Mouse (Mus musculus): ENCODE data around the gene Lhx8. TPM values are rescaled to one million over a fixed set of nuclear protein-coding genes. Genes with fewer than 3 reads are reported as not detected.

The Lhx8 gene
- polyA plus RNA-seq, 1 experiment from 2014 or later = 33.6 TPM

GRCm38 (mm10) chr3:154290351-154290750 lies 40.1 kb downstream of the Lhx8 start:
- Histone ChIP-seq H3K9ac (no peak overlapping the region), H3K27ac (replicated peaks) (no peak overlapping the region), H3K9me3 (replicated peaks) (no peaks in the 10 kb centered on the region), H3K4me3 (replicated peaks) (no peak overlapping the region), H3K4me2 (replicated peaks) (no peak overlapping the region), H3K27me3 (no peaks in the 10 kb centered on the region), H3K36me3 (no peaks in the 10 kb centered on the region), H3K4me1 (peaks cover 10% of the 10 kb centered on the region; the same call in 1 of the 2 replicates)
- WGBS = 60% methylated on average over 2 of the region's 2 CpGs
- ATAC-seq (ENCODE audit: insufficient number of reproducible peaks, low FRiP score, low TSS enrichment, low read depth) = no peak

GRCm38 (mm10) chr3:154288429-154289069 lies 41.9 kb downstream of the Lhx8 start:
- H3K9ac ChIP-seq = no peak overlapping the region
- WGBS = 78% methylated on average over 4 of the region's 4 CpGs
- H3K27ac ChIP-seq (replicated peaks) = no peak overlapping the region
- H3K27me3 ChIP-seq = no peaks in the 10 kb centered on the region
- no peak for ATAC-seq (ENCODE audit: insufficient number of reproducible peaks, low FRiP score, low TSS enrichment, low read depth)
- H3K4me2 ChIP-seq (replicated peaks) = no peak overlapping the region
- no peaks in the 10 kb centered on the region for H3K9me3 ChIP-seq (replicated peaks)
- no peaks in the 10 kb centered on the region for H3K36me3 ChIP-seq
- H3K4me1 ChIP-seq = peaks cover 16% of the 10 kb centered on the region; the same call in 1 of the 2 replicates
- no peak overlapping the region for H3K4me3 ChIP-seq (replicated peaks)

DNA sequence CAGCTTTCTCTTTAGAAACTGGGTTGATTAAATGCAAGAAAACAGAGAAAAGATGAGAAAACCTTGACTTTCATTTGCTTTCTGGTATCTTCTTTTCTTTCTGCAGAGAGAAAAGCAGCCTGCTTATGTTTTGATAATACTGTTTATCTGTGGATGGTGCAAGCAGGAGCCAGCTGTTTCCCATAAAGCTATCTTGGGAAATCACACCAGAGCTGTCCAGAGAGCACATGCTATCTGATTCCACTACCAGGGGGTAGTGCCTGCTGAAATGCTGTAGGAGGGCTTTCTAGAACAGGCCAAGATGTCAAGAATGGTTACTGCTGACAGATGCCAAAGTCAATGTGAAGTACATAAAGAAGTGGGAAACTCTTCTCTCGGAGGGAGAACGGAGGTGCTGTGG lies 43.2 kb downstream of the Lhx8 start:
- Histone ChIP-seq H3K4me1 (0 out of 2 replicates have a peak, but pooled peaks cover 10% of the 10 kb centered on the region), H3K4me3 (replicated peaks) (no peak overlapping the region), H3K27ac (replicated peaks) (no peak overlapping the region), H3K27me3 (no peaks in the 10 kb centered on the region), H3K36me3 (no peaks in the 10 kb centered on the region), H3K9ac (no peak overlapping the region), H3K4me2 (replicated peaks) (no peak overlapping the region), H3K9me3 (replicated peaks) (no peaks in the 10 kb centered on the region)
- WGBS = 76% methylated on average over 2 of the region's 2 CpGs
- no peak for ATAC-seq (ENCODE audit: insufficient number of reproducible peaks, low FRiP score, low TSS enrichment, low read depth)

- Histone ChIP-seq H3K4me2 (replicated peaks) (no peak overlapping the region), H3K9ac (no peak overlapping the region), H3K4me1 (0 out of 2 replicates have a peak, but pooled peaks cover 8% of the 10 kb centered on the region), H3K36me3 (no peaks in the 10 kb centered on the region), H3K27ac (replicated peaks) (no peak overlapping the region), H3K27me3 (no peaks in the 10 kb centered on the region), H3K4me3 (replicated peaks) (no peak overlapping the region), H3K9me3 (replicated peaks) (no peaks in the 10 kb centered on the region)
- 37% methylated on average over 4 of the region's 4 CpGs for WGBS
- ATAC-seq (ENCODE audit: insufficient number of reproducible peaks, low FRiP score, low TSS enrichment, low read depth) = no peak
These were observed 45.1 kb downstream of the Lhx8 start for GRCm38 (mm10) chr3:154285351-154285750.

GRCm38 (mm10) chr3:154284260-154284659 lies 46.2 kb downstream of the Lhx8 start:
- WGBS = 51% methylated on average over 3 of the region's 3 CpGs
- 0 out of 2 replicates have a peak, but pooled peaks cover 7% of the 10 kb centered on the region for H3K4me1 ChIP-seq
- no peak overlapping the region for H3K27ac ChIP-seq (replicated peaks)
- no peaks in the 10 kb centered on the region for H3K27me3 ChIP-seq
- no peaks in the 10 kb centered on the region for H3K36me3 ChIP-seq
- H3K4me2 ChIP-seq (replicated peaks) = no peak overlapping the region
- ATAC-seq (ENCODE audit: insufficient number of reproducible peaks, low FRiP score, low TSS enrichment, low read depth) = no peak
- H3K4me3 ChIP-seq (replicated peaks) = no peak overlapping the region
- no peaks in the 10 kb centered on the region for H3K9me3 ChIP-seq (replicated peaks)
- H3K9ac ChIP-seq = no peak overlapping the region

DNA sequence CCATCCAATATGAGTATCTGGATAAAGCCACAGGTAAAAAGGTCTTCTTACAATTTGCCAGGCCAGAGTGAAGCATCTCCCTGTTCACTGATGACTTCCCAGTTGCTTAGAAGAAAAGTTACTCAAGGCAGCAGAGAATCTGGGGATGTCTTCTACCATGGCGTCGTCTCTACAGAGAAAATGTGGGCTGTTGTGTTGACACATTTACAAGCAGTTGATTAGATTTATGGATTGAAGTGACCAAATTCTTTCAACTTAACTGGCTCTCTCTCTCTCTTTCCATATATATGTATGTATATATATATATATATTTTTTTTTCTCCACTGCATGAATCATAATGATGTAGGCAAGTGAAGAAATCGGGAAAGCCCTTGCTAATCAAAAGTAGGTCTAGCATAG lies 55.8 kb downstream of the Lhx8 start:
- no peak for ATAC-seq (ENCODE audit: insufficient number of reproducible peaks, low FRiP score, low TSS enrichment, low read depth)
- no peaks in the 10 kb centered on the region for H3K9me3 ChIP-seq (replicated peaks)
- H3K36me3 ChIP-seq = no peaks in the 10 kb centered on the region
- peaks cover 2% of the 10 kb centered on the region for H3K4me1 ChIP-seq
- H3K4me2 ChIP-seq (replicated peaks) = no peak overlapping the region
- no peaks in the 10 kb centered on the region for H3K27me3 ChIP-seq
- H3K27ac ChIP-seq (replicated peaks) = no peak overlapping the region
- H3K4me3 ChIP-seq (replicated peaks) = no peak overlapping the region
- H3K9ac ChIP-seq = no peak overlapping the region
- WGBS = 88% methylated on average over 3 of the region's 3 CpGs

DNA sequence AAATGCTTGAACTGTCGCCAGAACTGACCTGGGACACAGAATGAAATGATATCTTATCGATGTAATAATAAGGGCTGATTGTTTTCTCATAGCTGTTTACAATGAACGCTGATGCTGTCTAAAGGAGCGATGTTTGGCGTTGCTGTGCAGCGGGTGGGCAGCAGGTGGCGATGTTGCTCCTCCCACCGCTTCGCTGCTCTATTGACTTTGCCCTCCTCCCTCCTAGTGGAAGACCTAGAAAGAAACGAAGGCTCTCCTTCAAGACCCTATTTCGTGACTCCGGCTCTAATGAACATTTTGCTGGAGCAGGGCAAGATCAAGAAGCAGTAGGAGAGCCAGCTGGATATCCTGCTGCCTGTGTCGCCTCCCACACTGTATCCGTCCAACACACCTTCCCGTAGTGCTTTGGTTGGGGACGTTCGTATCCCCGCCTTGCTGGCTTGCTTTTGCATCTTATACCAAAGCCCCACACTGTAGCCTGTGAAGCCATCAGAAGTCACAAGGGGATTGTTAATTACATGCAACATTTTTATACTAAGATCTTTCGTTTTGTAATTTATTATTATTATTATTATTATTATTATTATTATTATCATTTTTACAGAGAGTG lies 60.6 kb downstream of the Lhx8 start:
- H3K9ac ChIP-seq = no peak overlapping the region
- 8% methylated on average over 19 of the region's 19 CpGs for WGBS
- H3K4me2 ChIP-seq (replicated peaks) = peak overlapping the region; percentile 52
- peaks cover 2% of the 10 kb centered on the region for H3K4me1 ChIP-seq
- H3K36me3 ChIP-seq = no peaks in the 10 kb centered on the region
- no peaks in the 10 kb centered on the region for H3K27me3 ChIP-seq
- peak overlapping the region; percentile 34 for H3K4me3 ChIP-seq (replicated peaks)
- no peak overlapping the region for H3K27ac ChIP-seq (replicated peaks)
- H3K9me3 ChIP-seq (replicated peaks) = no peaks in the 10 kb centered on the region
- 0 out of 2 replicates have a peak, but pooled peaks have one; percentile 67 for ATAC-seq (ENCODE audit: insufficient number of reproducible peaks, low FRiP score, low TSS enrichment, low read depth)

DNA sequence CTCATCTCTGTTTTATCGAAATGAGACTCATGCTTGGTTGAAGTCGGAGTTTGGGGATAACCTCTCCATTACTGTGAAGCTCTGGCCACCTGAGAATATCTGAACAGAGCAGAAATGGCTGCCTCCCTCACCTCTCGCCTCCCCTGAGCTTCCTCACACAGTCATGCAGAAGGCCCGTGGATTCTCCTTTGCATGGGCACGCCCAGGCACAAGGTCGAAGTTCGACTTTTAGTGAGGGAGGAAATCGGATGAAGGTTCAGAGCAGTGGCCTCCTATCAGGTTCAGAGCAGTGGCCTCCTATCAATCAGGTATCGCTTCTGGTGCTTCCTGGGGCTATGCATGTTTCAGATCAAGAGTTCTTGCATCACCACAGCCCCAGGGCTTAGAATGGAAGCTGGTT lies 62.1 kb downstream of the Lhx8 start:
- 68% methylated on average over 9 of the region's 9 CpGs for WGBS
- no peaks in the 10 kb centered on the region for H3K36me3 ChIP-seq
- H3K4me2 ChIP-seq (replicated peaks) = no peak overlapping the region
- H3K9me3 ChIP-seq (replicated peaks) = no peaks in the 10 kb centered on the region
- no peak overlapping the region for H3K9ac ChIP-seq
- no peak for ATAC-seq (ENCODE audit: insufficient number of reproducible peaks, low FRiP score, low TSS enrichment, low read depth)
- peaks cover 2% of the 10 kb centered on the region for H3K4me1 ChIP-seq
- no peaks in the 10 kb centered on the region for H3K27me3 ChIP-seq
- H3K4me3 ChIP-seq (replicated peaks) = no peak overlapping the region
- H3K27ac ChIP-seq (replicated peaks) = no peak overlapping the region

DNA sequence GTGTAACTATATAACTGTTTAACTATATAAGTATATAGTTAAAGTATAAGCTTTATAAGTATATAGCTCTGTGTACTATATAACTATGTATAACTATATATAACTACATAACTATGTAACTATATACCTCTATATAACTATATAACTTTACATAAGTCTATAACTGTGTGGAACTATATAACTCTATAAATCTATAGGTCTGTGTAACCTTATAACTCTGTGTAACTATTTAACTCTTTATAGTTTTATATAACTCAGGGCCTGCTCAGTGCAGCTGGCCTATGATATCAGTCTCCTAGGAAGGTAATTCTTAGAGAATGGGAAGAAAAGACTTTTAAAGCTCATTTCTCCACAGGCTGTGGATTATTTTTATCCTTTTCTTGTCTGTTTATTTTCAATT lies 73.1 kb downstream of the Lhx8 start:
- no peaks in the 10 kb centered on the region for H3K36me3 ChIP-seq
- no peak overlapping the region for H3K4me2 ChIP-seq (replicated peaks)
- H3K9me3 ChIP-seq (replicated peaks) = no peaks in the 10 kb centered on the region
- ATAC-seq (ENCODE audit: insufficient number of reproducible peaks, low FRiP score, low TSS enrichment, low read depth) = no peak
- H3K27me3 ChIP-seq = no peaks in the 10 kb centered on the region
- no peak overlapping the region for H3K9ac ChIP-seq
- no peak overlapping the region for H3K27ac ChIP-seq (replicated peaks)
- no peak overlapping the region for H3K4me3 ChIP-seq (replicated peaks)
- H3K4me1 ChIP-seq = no peaks in the 10 kb centered on the region

Measured in embryonic facial prominence, embryonic 15.5 days (tissue).